Mouse (Mus musculus): ENCODE results near the gene Acad11. TPM values are rescaled to one million over a fixed set of nuclear protein-coding genes. Genes with fewer than 3 reads are reported as not detected.

The Acad11 gene
- polyA plus RNA-seq, 1 experiment = 18.8 TPM

- no peaks in the 10 kb centered on the region for H3K27me3 ChIP-seq (ENCODE audit: control insufficient read depth, insufficient read depth, low read length)
- H3K4me1 ChIP-seq (ENCODE audit: control insufficient read depth, insufficient read depth, low read length) = no peaks in the 10 kb centered on the region
- H3K36me3 ChIP-seq (ENCODE audit: control insufficient read depth, insufficient read depth, low read length) = peaks cover 5% of the 10 kb centered on the region
- TF ChIP-seq CTCF (IDR thresholded peaks at IDR 0.05; ENCODE audit: control insufficient read depth, insufficient read depth, insufficient replicate concordance, low read depth, low read length) = no peak
- TF ChIP-seq POLR2A (IDR thresholded peaks at IDR 0.05; ENCODE audit: control insufficient read depth, low read depth, low read length) = no peak
- H3K27ac ChIP-seq (ENCODE audit: control insufficient read depth, insufficient read depth, low read depth, low read length) = no peak overlapping the region
- H3K4me3 ChIP-seq (ENCODE audit: control insufficient read depth, low read depth, low read length) = peak overlapping the region; percentile 58
Measured at GRCm38 (mm10) chr9:104157291-104157690, 94.1 kb downstream of the Acad11 start.

- no peak overlapping the region for H3K27ac ChIP-seq (ENCODE audit: control insufficient read depth, insufficient read depth, low read depth, low read length)
- H3K27me3 ChIP-seq (ENCODE audit: control insufficient read depth, insufficient read depth, low read length) = no peaks in the 10 kb centered on the region
- no peak overlapping the region for H3K4me3 ChIP-seq (ENCODE audit: control insufficient read depth, low read depth, low read length)
- TF ChIP-seq POLR2A (IDR thresholded peaks at IDR 0.05; ENCODE audit: control insufficient read depth, low read depth, low read length) (no peak), CTCF (IDR thresholded peaks at IDR 0.05; ENCODE audit: control insufficient read depth, insufficient read depth, insufficient replicate concordance, low read depth, low read length) (no peak)
- H3K36me3 ChIP-seq (ENCODE audit: control insufficient read depth, insufficient read depth, low read length) = peaks cover 7% of the 10 kb centered on the region
- H3K4me1 ChIP-seq (ENCODE audit: control insufficient read depth, insufficient read depth, low read length) = no peaks in the 10 kb centered on the region
Measured at GRCm38 (mm10) chr9:104161117-104161516, 97.9 kb downstream of the Acad11 start.

- peaks cover 6% of the 10 kb centered on the region for H3K36me3 ChIP-seq (ENCODE audit: control insufficient read depth, insufficient read depth, low read length)
Measured at GRCm38 (mm10) chr9:104164194-104164593, 101.0 kb downstream of the Acad11 start.

GRCm38 (mm10) chr9:104165926-104166325 lies 102.7 kb downstream of the Acad11 start:
- peaks cover 4% of the 10 kb centered on the region for H3K36me3 ChIP-seq (ENCODE audit: control insufficient read depth, insufficient read depth, low read length)
- TF ChIP-seq CTCF (IDR thresholded peaks at IDR 0.05; ENCODE audit: control insufficient read depth, insufficient read depth, insufficient replicate concordance, low read depth, low read length) = no peak
- no peak for TF ChIP-seq POLR2A (IDR thresholded peaks at IDR 0.05; ENCODE audit: control insufficient read depth, low read depth, low read length)

More at GRCm38 (mm10) chr9:104164194-104164593, 101.0 kb downstream of the Acad11 start:
- no peaks in the 10 kb centered on the region for H3K4me1 ChIP-seq (ENCODE audit: control insufficient read depth, insufficient read depth, low read length)
- no peak overlapping the region for H3K4me3 ChIP-seq (ENCODE audit: control insufficient read depth, low read depth, low read length)
- H3K27ac ChIP-seq (ENCODE audit: control insufficient read depth, insufficient read depth, low read depth, low read length) = no peak overlapping the region
- no peaks in the 10 kb centered on the region for H3K27me3 ChIP-seq (ENCODE audit: control insufficient read depth, insufficient read depth, low read length)
- TF ChIP-seq POLR2A (IDR thresholded peaks at IDR 0.05; ENCODE audit: control insufficient read depth, low read depth, low read length) (no peak), CTCF (IDR thresholded peaks at IDR 0.05; ENCODE audit: control insufficient read depth, insufficient read depth, insufficient replicate concordance, low read depth, low read length) (no peak)

GRCm38 (mm10) chr9:104169986-104170385 lies 106.8 kb downstream of the Acad11 start:
- H3K27me3 ChIP-seq (ENCODE audit: control insufficient read depth, insufficient read depth, low read length) = no peaks in the 10 kb centered on the region
- no peak overlapping the region for H3K4me3 ChIP-seq (ENCODE audit: control insufficient read depth, low read depth, low read length)
- no peak for TF ChIP-seq CTCF (IDR thresholded peaks at IDR 0.05; ENCODE audit: control insufficient read depth, insufficient read depth, insufficient replicate concordance, low read depth, low read length)
- no peak for TF ChIP-seq POLR2A (IDR thresholded peaks at IDR 0.05; ENCODE audit: control insufficient read depth, low read depth, low read length)
- H3K27ac ChIP-seq (ENCODE audit: control insufficient read depth, insufficient read depth, low read depth, low read length) = no peak overlapping the region
- peaks cover 2% of the 10 kb centered on the region for H3K36me3 ChIP-seq (ENCODE audit: control insufficient read depth, insufficient read depth, low read length)
- H3K4me1 ChIP-seq (ENCODE audit: control insufficient read depth, insufficient read depth, low read length) = no peaks in the 10 kb centered on the region

More at GRCm38 (mm10) chr9:104165926-104166325, 102.7 kb downstream of the Acad11 start:
- Histone ChIP-seq H3K4me3 (ENCODE audit: control insufficient read depth, low read depth, low read length) (no peak overlapping the region), H3K4me1 (ENCODE audit: control insufficient read depth, insufficient read depth, low read length) (no peaks in the 10 kb centered on the region), H3K27ac (ENCODE audit: control insufficient read depth, insufficient read depth, low read depth, low read length) (no peak overlapping the region), H3K27me3 (ENCODE audit: control insufficient read depth, insufficient read depth, low read length) (no peaks in the 10 kb centered on the region)

GRCm38 (mm10) chr9:104171651-104172050 lies 108.5 kb downstream of the Acad11 start:
- no peak overlapping the region for H3K27ac ChIP-seq (ENCODE audit: control insufficient read depth, insufficient read depth, low read depth, low read length)
- H3K4me1 ChIP-seq (ENCODE audit: control insufficient read depth, insufficient read depth, low read length) = no peaks in the 10 kb centered on the region
- TF ChIP-seq CTCF (IDR thresholded peaks at IDR 0.05; ENCODE audit: control insufficient read depth, insufficient read depth, insufficient replicate concordance, low read depth, low read length) (no peak), POLR2A (IDR thresholded peaks at IDR 0.05; ENCODE audit: control insufficient read depth, low read depth, low read length) (no peak)
- H3K4me3 ChIP-seq (ENCODE audit: control insufficient read depth, low read depth, low read length) = no peak overlapping the region
- no peaks in the 10 kb centered on the region for H3K27me3 ChIP-seq (ENCODE audit: control insufficient read depth, insufficient read depth, low read length)
- H3K36me3 ChIP-seq (ENCODE audit: control insufficient read depth, insufficient read depth, low read length) = peaks cover 3% of the 10 kb centered on the region

- Histone ChIP-seq H3K27me3 (ENCODE audit: control insufficient read depth, insufficient read depth, low read length) (no peaks in the 10 kb centered on the region), H3K4me1 (ENCODE audit: control insufficient read depth, insufficient read depth, low read length) (no peaks in the 10 kb centered on the region), H3K36me3 (ENCODE audit: control insufficient read depth, insufficient read depth, low read length) (peaks cover 4% of the 10 kb centered on the region), H3K27ac (ENCODE audit: control insufficient read depth, insufficient read depth, low read depth, low read length) (no peak overlapping the region), H3K4me3 (ENCODE audit: control insufficient read depth, low read depth, low read length) (no peak overlapping the region)
- TF ChIP-seq POLR2A (IDR thresholded peaks at IDR 0.05; ENCODE audit: control insufficient read depth, low read depth, low read length) (no peak), CTCF (IDR thresholded peaks at IDR 0.05; ENCODE audit: control insufficient read depth, insufficient read depth, insufficient replicate concordance, low read depth, low read length) (no peak)
Measured at GRCm38 (mm10) chr9:104172342-104172741, 109.2 kb downstream of the Acad11 start.

Other genes with a start within 250 kb of the Acad11 start
- 6.4 and 10.2 TPM in 2 replicates for gene Nphp3, start 60.8 kb upstream of the Acad11 start, polyA plus RNA-seq (2012; rRNA removed)
- not detected in 2 replicates for gene Gm28305, start 22.7 kb upstream of the Acad11 start, polyA plus RNA-seq (2012; rRNA removed)
- gene Uba5, start 243 bp upstream of the Acad11 start, polyA plus RNA-seq (2012; rRNA removed) = 7.1 and 8.4 TPM in 2 replicates
- 0.54 and 0.97 TPM in 2 replicates for gene Ackr4, start 63.6 kb downstream of the Acad11 start, polyA plus RNA-seq (2012; rRNA removed)
- gene Dnajc13, start 199.6 kb downstream of the Acad11 start, polyA plus RNA-seq (2012; rRNA removed) = 22.3 and 26.7 TPM in 2 replicates